Mouse (Mus musculus) spleen, embryonic (tissue): ENCODE data around the gene Spata48.

Source experiments
- CTCF ChIA-PET: fragments of 350-600 bp; sonication (Branson Sonifier 250); formaldehyde crosslinking; loops from one replicate; lab custom pipeline; 2022; lab: Charles Lee

Gene Spata48

GRCm38 (mm10) chr11:11529165-11529564, 67.3 kb downstream of the Spata48 start:
- CTCF ChIA-PET = interaction anchor here (0.6 to 1.1 kb wide), 3 partner anchors 17 to 220 kb away, joined by 3 read pairs; no protein-coding TSS in a partner anchor

- CTCF ChIA-PET = no interaction called here
These were observed 68.2 kb downstream of the Spata48 start for GRCm38 (mm10) chr11:11530126-11530525.

- CTCF ChIA-PET = no interaction called here
These were observed 74.4 kb downstream of the Spata48 start for GRCm38 (mm10) chr11:11536295-11536694.

GRCm38 (mm10) chr11:11545948-11546347, 84.1 kb downstream of the Spata48 start:
- CTCF ChIA-PET = interaction anchor here (0.6 kb wide), 1 partner anchor 75 kb away, joined by 3 read pairs; no protein-coding TSS in a partner anchor

- CTCF ChIA-PET = interaction anchor here (0.5 kb wide), 1 partner anchor 10 kb away, joined by 3 read pairs; no protein-coding TSS in a partner anchor
These were observed 85.1 kb downstream of the Spata48 start for GRCm38 (mm10) chr11:11546903-11547511.

- CTCF ChIA-PET = no interaction called here
These were observed 85.8 kb downstream of the Spata48 start for GRCm38 (mm10) chr11:11547597-11548240.

GRCm38 (mm10) chr11:11555563-11555962, 93.7 kb downstream of the Spata48 start:
- CTCF ChIA-PET = interaction anchor here (0.6 to 1.1 kb wide), 2 partner anchors 190 to 227 kb away, joined by 5 to 10 read pairs; no protein-coding TSS in a partner anchor

- CTCF ChIA-PET = interaction anchor here (0.7 to 1.1 kb wide), 2 partner anchors 188 to 190 kb away, joined by 5 to 10 read pairs; no protein-coding TSS in a partner anchor
These were observed 94.3 kb downstream of the Spata48 start for GRCm38 (mm10) chr11:11556186-11556585.

- CTCF ChIA-PET = interaction anchor here (0.6 to 1.5 kb wide), 6 partner anchors 28 to 232 kb away, joined by 3 to 5 read pairs (median 3); partner anchors contain the start of genes Spata48 and Zpbp
These were observed 95.5 kb downstream of the Spata48 start for GRCm38 (mm10) chr11:11557173-11557967.

- CTCF ChIA-PET = interaction anchor here (0.5 to 1.3 kb wide), 2 partner anchors 75 to 230 kb away, joined by 4 to 5 read pairs; no protein-coding TSS in a partner anchor
These were observed 96.8 kb downstream of the Spata48 start for GRCm38 (mm10) chr11:11558662-11559061.

- CTCF ChIA-PET = no interaction called here
These were observed 97.3 kb downstream of the Spata48 start for GRCm38 (mm10) chr11:11559099-11559686.

GRCm38 (mm10) chr11:11561118-11561517, 99.2 kb downstream of the Spata48 start:
- CTCF ChIA-PET = interaction anchor here (0.5 to 0.6 kb wide), 3 partner anchors 23 to 200 kb away, joined by 3 to 12 read pairs (median 9); no protein-coding TSS in a partner anchor

- CTCF ChIA-PET = interaction anchor here (0.5 kb wide), 1 partner anchor 27 kb away, joined by 3 read pairs; no protein-coding TSS in a partner anchor
These were observed 102.6 kb downstream of the Spata48 start for GRCm38 (mm10) chr11:11564266-11565044.
